Mouse (Mus musculus): ENCODE measurements around the gene Ikbke. TPM values are rescaled to one million over a fixed set of nuclear protein-coding genes. Genes with fewer than 3 reads are reported as not detected.
A peak's percentile ranks its signal among the peaks of the same experiment; 100 is the strongest.

The Ikbke gene
- polyA plus RNA-seq, 1 experiment from 2014 or later, result 4.7 TPM

- Histone ChIP-seq H3K4me3 (ENCODE audit: low read depth, low read length) (no peak overlapping the region), H3K36me3 (ENCODE audit: control insufficient read depth, insufficient read depth, low read length) (no peaks in the 10 kb centered on the region), H3K27ac (replicated peaks; ENCODE audit: low read depth, low read length) (no peak overlapping the region), H3K4me1 (ENCODE audit: control insufficient read depth, insufficient read depth, low read length) (peaks cover 7% of the 10 kb centered on the region; the same call in 1 of the 2 replicates), H3K4me2 (ENCODE audit: low read depth, low read length) (no peak overlapping the region), H3K9ac (ENCODE audit: low read depth, low read length) (no peak overlapping the region), H3K27me3 (replicated peaks; ENCODE audit: control insufficient read depth, insufficient read depth, low read length) (peaks cover 42% of the 10 kb centered on the region), H3K9me3 (ENCODE audit: control insufficient read depth, low read length) (no peaks in the 10 kb centered on the region)
- 45% methylated on average over 6 of the region's 6 CpGs for WGBS
- ATAC-seq (ENCODE audit: low read depth) (no peak), DNase-seq (ENCODE audit: low spot score) (no peak)
Measured at GRCm38 (mm10) chr1:131242956-131243355, 36.5 kb downstream of the Ikbke start.

GRCm38 (mm10) chr1:131239576-131240193 lies 39.7 kb downstream of the Ikbke start:
- Histone ChIP-seq H3K27ac (replicated peaks; ENCODE audit: low read depth, low read length) (no peak overlapping the region), H3K9me3 (ENCODE audit: control insufficient read depth, low read length) (no peaks in the 10 kb centered on the region), H3K9ac (ENCODE audit: low read depth, low read length) (no peak overlapping the region), H3K4me1 (ENCODE audit: control insufficient read depth, insufficient read depth, low read length) (peaks cover 18% of the 10 kb centered on the region; the same call in 1 of the 2 replicates), H3K36me3 (ENCODE audit: control insufficient read depth, insufficient read depth, low read length) (no peaks in the 10 kb centered on the region), H3K27me3 (replicated peaks; ENCODE audit: control insufficient read depth, insufficient read depth, low read length) (peaks cover 27% of the 10 kb centered on the region), H3K4me3 (ENCODE audit: low read depth, low read length) (no peak overlapping the region), H3K4me2 (ENCODE audit: low read depth, low read length) (no peak overlapping the region)
- ATAC-seq (ENCODE audit: low read depth), result no peak
- 70% methylated on average over 12 of the region's 12 CpGs for WGBS
- DNase-seq (ENCODE audit: low spot score), result no peak

GRCm38 (mm10) chr1:131238931-131239381 lies 40.5 kb downstream of the Ikbke start:
- Histone ChIP-seq H3K4me2 (ENCODE audit: low read depth, low read length) (no peak overlapping the region), H3K27me3 (replicated peaks; ENCODE audit: control insufficient read depth, insufficient read depth, low read length) (peaks cover 20% of the 10 kb centered on the region), H3K9me3 (ENCODE audit: control insufficient read depth, low read length) (no peaks in the 10 kb centered on the region), H3K27ac (replicated peaks; ENCODE audit: low read depth, low read length) (no peak overlapping the region), H3K4me3 (ENCODE audit: low read depth, low read length) (no peak overlapping the region), H3K36me3 (ENCODE audit: control insufficient read depth, insufficient read depth, low read length) (no peaks in the 10 kb centered on the region), H3K4me1 (ENCODE audit: control insufficient read depth, insufficient read depth, low read length) (peaks cover 18% of the 10 kb centered on the region; the same call in 1 of the 2 replicates), H3K9ac (ENCODE audit: low read depth, low read length) (no peak overlapping the region)
- DNase-seq (ENCODE audit: low spot score) (no peak), ATAC-seq (ENCODE audit: low read depth) (no peak)
- 51% methylated on average over 8 of the region's 8 CpGs for WGBS

- H3K27me3 ChIP-seq (replicated peaks; ENCODE audit: control insufficient read depth, insufficient read depth, low read length), result 0 out of 2 replicates have a peak, but pooled peaks cover 3% of the 10 kb centered on the region
- no peak overlapping the region for H3K9ac ChIP-seq (ENCODE audit: low read depth, low read length)
- WGBS, result 21% methylated on average over 7 of the region's 7 CpGs
- H3K4me3 ChIP-seq (ENCODE audit: low read depth, low read length), result no peak overlapping the region
- DNase-seq (ENCODE audit: low spot score) (peak; percentile 78), ATAC-seq (ENCODE audit: low read depth) (peak; percentile 55)
- H3K4me2 ChIP-seq (ENCODE audit: low read depth, low read length), result no peak overlapping the region
- H3K9me3 ChIP-seq (ENCODE audit: control insufficient read depth, low read length), result no peaks in the 10 kb centered on the region
- H3K4me1 ChIP-seq (ENCODE audit: control insufficient read depth, insufficient read depth, low read length), result peaks cover 18% of the 10 kb centered on the region; the same call in 1 of the 2 replicates
- no peaks in the 10 kb centered on the region for H3K36me3 ChIP-seq (ENCODE audit: control insufficient read depth, insufficient read depth, low read length)
- H3K27ac ChIP-seq (replicated peaks; ENCODE audit: low read depth, low read length), result peak overlapping the region; percentile 39; the same call in 1 of the 2 replicates
Measured at GRCm38 (mm10) chr1:131236077-131236476, 43.3 kb downstream of the Ikbke start.

- ATAC-seq (ENCODE audit: low read depth) (no peak), DNase-seq (ENCODE audit: low spot score) (no peak)
- 57% methylated on average over 12 of the region's 12 CpGs for WGBS
- Histone ChIP-seq H3K27me3 (replicated peaks; ENCODE audit: control insufficient read depth, insufficient read depth, low read length) (no peaks in the 10 kb centered on the region), H3K9me3 (ENCODE audit: control insufficient read depth, low read length) (no peaks in the 10 kb centered on the region), H3K27ac (replicated peaks; ENCODE audit: low read depth, low read length) (no peak overlapping the region), H3K9ac (ENCODE audit: low read depth, low read length) (no peak overlapping the region), H3K4me1 (ENCODE audit: control insufficient read depth, insufficient read depth, low read length) (peaks cover 18% of the 10 kb centered on the region; the same call in 1 of the 2 replicates), H3K36me3 (ENCODE audit: control insufficient read depth, insufficient read depth, low read length) (no peaks in the 10 kb centered on the region), H3K4me3 (ENCODE audit: low read depth, low read length) (no peak overlapping the region), H3K4me2 (ENCODE audit: low read depth, low read length) (no peak overlapping the region)
Measured at GRCm38 (mm10) chr1:131233527-131233926, 45.9 kb downstream of the Ikbke start.

GRCm38 (mm10) chr1:131228659-131229058 lies 50.7 kb downstream of the Ikbke start:
- Histone ChIP-seq H3K9ac (ENCODE audit: low read depth, low read length) (no peak overlapping the region), H3K27ac (replicated peaks; ENCODE audit: low read depth, low read length) (no peak overlapping the region), H3K4me1 (ENCODE audit: control insufficient read depth, insufficient read depth, low read length) (no peaks in the 10 kb centered on the region), H3K9me3 (ENCODE audit: control insufficient read depth, low read length) (no peaks in the 10 kb centered on the region), H3K4me2 (ENCODE audit: low read depth, low read length) (no peak overlapping the region), H3K27me3 (replicated peaks; ENCODE audit: control insufficient read depth, insufficient read depth, low read length) (no peaks in the 10 kb centered on the region), H3K36me3 (ENCODE audit: control insufficient read depth, insufficient read depth, low read length) (no peaks in the 10 kb centered on the region), H3K4me3 (ENCODE audit: low read depth, low read length) (no peak overlapping the region)
- no peak for DNase-seq (ENCODE audit: low spot score)
- WGBS, result 74% methylated on average over 5 of the region's 5 CpGs
- no peak for ATAC-seq (ENCODE audit: low read depth)

GRCm38 (mm10) chr1:131228225-131228624 lies 51.2 kb downstream of the Ikbke start:
- no peaks in the 10 kb centered on the region for H3K4me1 ChIP-seq (ENCODE audit: control insufficient read depth, insufficient read depth, low read length)
- ATAC-seq (ENCODE audit: low read depth), result 0 out of 2 replicates have a peak, but pooled peaks have one; percentile 62
- DNase-seq (ENCODE audit: low spot score), result peak; percentile 57
- H3K36me3 ChIP-seq (ENCODE audit: control insufficient read depth, insufficient read depth, low read length), result no peaks in the 10 kb centered on the region
- no peaks in the 10 kb centered on the region for H3K9me3 ChIP-seq (ENCODE audit: control insufficient read depth, low read length)
- WGBS, result 57% methylated on average over 7 of the region's 7 CpGs
- H3K4me3 ChIP-seq (ENCODE audit: low read depth, low read length), result no peak overlapping the region
- no peak overlapping the region for H3K4me2 ChIP-seq (ENCODE audit: low read depth, low read length)
- H3K27ac ChIP-seq (replicated peaks; ENCODE audit: low read depth, low read length), result no peak overlapping the region
- no peaks in the 10 kb centered on the region for H3K27me3 ChIP-seq (replicated peaks; ENCODE audit: control insufficient read depth, insufficient read depth, low read length)
- H3K9ac ChIP-seq (ENCODE audit: low read depth, low read length), result no peak overlapping the region

GRCm38 (mm10) chr1:131224848-131225471 lies 54.4 kb downstream of the Ikbke start:
- H3K4me3 ChIP-seq (ENCODE audit: low read depth, low read length), result no peak overlapping the region
- H3K27me3 ChIP-seq (replicated peaks; ENCODE audit: control insufficient read depth, insufficient read depth, low read length), result no peaks in the 10 kb centered on the region
- no peak overlapping the region for H3K4me2 ChIP-seq (ENCODE audit: low read depth, low read length)
- H3K27ac ChIP-seq (replicated peaks; ENCODE audit: low read depth, low read length), result no peak overlapping the region
- H3K9ac ChIP-seq (ENCODE audit: low read depth, low read length), result no peak overlapping the region
- no peaks in the 10 kb centered on the region for H3K36me3 ChIP-seq (ENCODE audit: control insufficient read depth, insufficient read depth, low read length)
- WGBS, result 62% methylated on average over 12 of the region's 12 CpGs
- H3K4me1 ChIP-seq (ENCODE audit: control insufficient read depth, insufficient read depth, low read length), result no peaks in the 10 kb centered on the region
- H3K9me3 ChIP-seq (ENCODE audit: control insufficient read depth, low read length), result no peaks in the 10 kb centered on the region
- ATAC-seq (ENCODE audit: low read depth) (no peak), DNase-seq (ENCODE audit: low spot score) (no peak)

All from embryonic facial prominence, embryonic 14.5 days (tissue).